Mouse (Mus musculus) intestine, embryonic 14.5 days (tissue): ENCODE results near the gene Ak7. TPM values are rescaled to one million over a fixed set of nuclear protein-coding genes. Genes with fewer than 3 reads are reported as not detected.

Experiments
- ATAC-seq: fragments of 200-750 bp; cut with Nextera tagmentation; replicated peaks from 2 replicates; pipeline ENCODE4 v1.8.0; 2017; ENCODE audit warnings: low read depth, moderate number of reproducible peaks, moderate TSS enrichment, moderate library complexity; ENCODE audit not compliant: low FRiP score, low TSS enrichment
- DNase-seq: peaks from one replicate; pipeline ENCODE4 v3.0.0-alpha.2; 2018; ENCODE audit warnings: low spot score
- H3K27ac ChIP-seq: fragments of 300-500 bp; sonication (generic); 2 replicates; pipeline ENCODE4 v1.5.1; 2014; ENCODE audit warnings: low read depth, mild to moderate bottlenecking, control low read depth
- H3K27me3 ChIP-seq: fragments of 300-500 bp; sonication (generic); replicated peaks from 2 replicates; pipeline ENCODE4 v1.6.1; 2014; ENCODE audit warnings: low read length, control low read depth; ENCODE audit not compliant: control insufficient read depth, insufficient read depth
- H3K36me3 ChIP-seq: fragments of 300-500 bp; sonication (generic); 2 replicates; pipeline ENCODE4 v1.6.1; 2014; ENCODE audit warnings: low read length, control low read depth; ENCODE audit not compliant: control insufficient read depth, insufficient read depth
- H3K4me1 ChIP-seq: fragments of 300-500 bp; sonication (generic); replicated peaks from 2 replicates; pipeline ENCODE4 v1.6.1; 2014; ENCODE audit warnings: low read length, control low read depth, mixed read lengths; ENCODE audit not compliant: control insufficient read depth, insufficient read depth
- H3K4me2 ChIP-seq: fragments of 300-500 bp; sonication (generic); 2 replicates; pipeline ENCODE4 v1.6.1; 2014; ENCODE audit warnings: low read length
- H3K4me3 ChIP-seq: fragments of 300-500 bp; sonication (generic); 2 replicates; pipeline ENCODE4 v1.5.1; 2014; ENCODE audit warnings: low read depth, low read length, control low read depth, mixed read lengths
- H3K9ac ChIP-seq: fragments of 300-500 bp; sonication (generic); 2 replicates; pipeline ENCODE4 v1.6.1; 2014; ENCODE audit warnings: mild to moderate bottlenecking, low read length
- H3K9me3 ChIP-seq: fragments of 300-500 bp; sonication (generic); 2 replicates; pipeline ENCODE4 v1.6.1; 2016; ENCODE audit warnings: low read length, control low read depth; ENCODE audit not compliant: control insufficient read depth
- WGBS: fragments of 180-500 bp; shearing (Covaris S2); extraction: QIAGEN DNeasy Blood & Tissue Kit; methylation state at CpG from one replicate; pipeline ENCODE4 v1.1.7; 2014; 5-methylcytosine and 5-hydroxymethylcytosine counted together
- polyA plus RNA-seq: library from polyadenylated mRNA; unstranded; fragments of >200 nt; fragmentation: Nextera tagmentation; extraction: Ambion mirVana; gene quantifications from 2 replicates; pipeline ENCODE4 v1.2.1, GENCODE M21; 2014

Gene Ak7
- polyA plus RNA-seq, 1 experiment from 2014 or later = 0.37 TPM

DNA sequence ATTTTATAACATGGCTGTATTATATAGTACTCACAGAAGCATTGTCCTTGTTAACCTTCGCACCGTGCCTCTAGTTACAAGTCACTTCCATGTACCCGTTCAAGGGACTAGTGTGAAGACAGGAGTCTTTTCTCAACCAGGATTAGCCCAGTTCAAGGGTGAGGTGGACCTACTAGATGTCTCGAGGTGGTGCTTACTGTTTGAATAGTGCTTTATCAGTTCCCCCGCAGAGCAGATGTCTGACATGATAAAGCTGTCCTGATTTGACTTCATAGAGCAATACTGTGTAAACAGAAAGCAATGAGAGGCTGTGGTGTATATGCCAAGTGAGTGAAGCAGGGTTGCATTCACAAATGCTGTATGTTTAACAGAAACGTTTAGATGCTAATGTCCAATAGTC lies 104.8 kb downstream of the Ak7 start:
- WGBS = 75% methylated on average over 6 of the region's 6 CpGs
- Histone ChIP-seq H3K9me3 (no peaks in the 10 kb centered on the region), H3K36me3 (peaks cover 97% of the 10 kb centered on the region), H3K4me3 (no peak overlapping the region), H3K27me3 (no peaks in the 10 kb centered on the region), H3K9ac (no peak overlapping the region), H3K4me1 (no peaks in the 10 kb centered on the region), H3K4me2 (no peak overlapping the region), H3K27ac (no peak overlapping the region)
- ATAC-seq (no peak), DNase-seq (no peak)

DNA sequence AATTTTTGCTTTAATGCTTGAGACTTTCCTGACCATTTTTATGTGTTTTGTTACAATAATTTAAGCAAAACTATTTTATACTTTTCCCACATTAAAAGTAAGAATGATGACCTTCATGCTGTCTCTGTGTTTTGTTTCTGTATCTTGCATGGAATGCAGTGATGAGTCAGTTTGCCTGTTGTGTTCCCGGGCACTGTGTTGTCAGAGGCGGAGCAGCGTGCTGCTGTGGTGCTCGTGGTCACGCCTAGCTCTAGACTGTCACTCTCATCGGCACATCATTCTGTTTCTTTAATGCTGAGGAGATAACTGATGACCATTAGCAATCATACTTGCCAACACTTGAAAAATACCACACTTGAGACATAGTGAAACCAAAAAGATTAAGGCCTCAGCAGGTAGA lies 108.2 kb downstream of the Ak7 start:
- no peaks in the 10 kb centered on the region for H3K4me1 ChIP-seq
- ATAC-seq (no peak), DNase-seq (no peak)
- no peak overlapping the region for H3K4me2 ChIP-seq
- H3K9me3 ChIP-seq = no peaks in the 10 kb centered on the region
- H3K27ac ChIP-seq = no peak overlapping the region
- 91% methylated on average over 6 of the region's 6 CpGs for WGBS
- H3K4me3 ChIP-seq = no peak overlapping the region
- peaks cover 79% of the 10 kb centered on the region for H3K36me3 ChIP-seq
- H3K27me3 ChIP-seq = no peaks in the 10 kb centered on the region
- H3K9ac ChIP-seq = no peak overlapping the region

GRCm38 (mm10) chr12:105823472-105823871 lies 117.7 kb downstream of the Ak7 start:
- ATAC-seq (no peak), DNase-seq (no peak)
- Histone ChIP-seq H3K4me3 (no peak overlapping the region), H3K36me3 (peaks cover 99% of the 10 kb centered on the region), H3K9me3 (no peaks in the 10 kb centered on the region), H3K27ac (no peak overlapping the region), H3K9ac (no peak overlapping the region), H3K4me1 (no peaks in the 10 kb centered on the region), H3K27me3 (no peaks in the 10 kb centered on the region), H3K4me2 (no peak overlapping the region)
- WGBS = 89% methylated on average over 4 of the region's 4 CpGs

DNA sequence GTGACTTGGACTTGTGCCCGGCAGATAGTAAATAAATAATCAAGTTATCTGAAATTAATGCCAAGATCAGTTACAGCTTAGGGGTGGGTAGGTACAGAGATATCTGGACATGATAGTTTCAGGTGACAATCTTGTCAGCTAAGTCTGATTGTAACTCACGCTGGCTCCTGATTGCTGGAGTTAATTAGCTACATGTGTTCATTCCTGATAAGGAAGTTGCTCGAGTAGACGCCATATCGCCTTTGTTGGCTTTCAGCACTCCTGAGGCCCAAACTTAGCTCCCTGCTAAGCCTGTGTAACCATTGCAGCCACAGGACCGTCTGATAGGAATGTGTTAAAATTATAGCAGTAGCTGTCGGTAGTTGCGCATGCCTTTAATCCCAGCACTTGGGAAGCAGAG lies 119.0 kb downstream of the Ak7 start:
- 88% methylated on average over 8 of the region's 8 CpGs for WGBS
- Histone ChIP-seq H3K9me3 (no peaks in the 10 kb centered on the region), H3K4me2 (no peak overlapping the region), H3K9ac (no peak overlapping the region), H3K36me3 (peaks cover 99% of the 10 kb centered on the region), H3K4me1 (no peaks in the 10 kb centered on the region), H3K4me3 (no peak overlapping the region), H3K27me3 (no peaks in the 10 kb centered on the region), H3K27ac (no peak overlapping the region)
- no peak for DNase-seq
- ATAC-seq = no peak

DNA sequence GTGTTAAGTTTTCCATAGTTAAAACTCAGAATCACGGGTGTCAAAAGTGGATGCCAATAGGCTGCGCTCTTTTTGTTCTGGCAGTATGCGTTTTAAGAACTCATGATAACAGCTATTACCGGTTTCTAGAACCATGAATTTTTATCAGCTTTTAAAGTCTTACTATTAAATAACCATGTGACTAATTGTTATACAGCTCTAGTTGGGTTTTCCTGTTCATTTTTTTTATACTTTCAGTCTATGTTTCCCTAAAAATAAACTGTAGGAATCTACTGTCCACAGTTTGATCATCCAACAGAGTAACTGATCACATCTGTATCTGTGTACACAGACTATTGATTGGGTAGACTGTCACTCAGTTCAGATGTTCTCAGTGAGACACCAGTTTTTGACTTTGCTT lies 119.5 kb downstream of the Ak7 start:
- Histone ChIP-seq H3K9me3 (no peaks in the 10 kb centered on the region), H3K36me3 (peaks cover 97% of the 10 kb centered on the region), H3K4me3 (no peak overlapping the region), H3K27ac (no peak overlapping the region), H3K4me2 (no peak overlapping the region), H3K4me1 (no peaks in the 10 kb centered on the region), H3K27me3 (no peaks in the 10 kb centered on the region), H3K9ac (no peak overlapping the region)
- DNase-seq = no peak
- no peak for ATAC-seq
- 93% methylated on average over 4 of the region's 4 CpGs for WGBS

Other genes starting within 250 kb of the Ak7 start
- gene Bdkrb2, start 142.8 kb upstream of the Ak7 start, polyA plus RNA-seq = 1.0 and 1.3 TPM in 2 replicates
- 0.44 TPM in 1 of 2 replicates, not detected in the other for gene Bdkrb1, start 102.9 kb upstream of the Ak7 start, polyA plus RNA-seq
- gene Gskip, start 21.1 kb upstream of the Ak7 start, polyA plus RNA-seq = 29.7 and 30.9 TPM in 2 replicates
- gene Atg2b, start 20.8 kb upstream of the Ak7 start, polyA plus RNA-seq = 17.8 and 19.8 TPM in 2 replicates
- 169 and 179 TPM in 2 replicates for gene Papola, start 78.7 kb downstream of the Ak7 start, polyA plus RNA-seq